Mouse (Mus musculus) limb, embryonic 11.5 days (tissue): Measurements from ENCODE around the gene 4930568D16Rik. TPM values are rescaled to one million over a fixed set of nuclear protein-coding genes. Genes with fewer than 3 reads are reported as not detected.
A peak's percentile ranks its signal among the peaks of the same experiment; 100 is the strongest.

Source experiments
- ATAC-seq: fragments of 200-750 bp; cut with Nextera tagmentation; 2 replicates; pipeline ENCODE4 v1.8.0; 2017; ENCODE audit warnings: low read depth; ENCODE audit not compliant: insufficient number of reproducible peaks, low FRiP score, low TSS enrichment
- DNase-seq: peaks from one replicate; pipeline ENCODE4 v3.0.0-alpha.2; 2015; ENCODE audit warnings: low spot score
- H3K27ac ChIP-seq: fragments of 300-500 bp; sonication (generic); replicated peaks from 2 replicates; pipeline ENCODE4 v1.5.1; 2014; ENCODE audit warnings: low read depth, mild to moderate bottlenecking, low read length
- H3K27me3 ChIP-seq: fragments of 300-500 bp; sonication (generic); 2 replicates; pipeline ENCODE4 v1.6.1; 2014; ENCODE audit warnings: mild to moderate bottlenecking, low read length, mixed read lengths; ENCODE audit not compliant: control insufficient read depth, insufficient read depth
- H3K36me3 ChIP-seq: fragments of 300-500 bp; sonication (generic); 2 replicates; pipeline ENCODE4 v1.6.1; 2014; ENCODE audit warnings: mild to moderate bottlenecking, low read length, moderate library complexity, mixed read lengths; ENCODE audit not compliant: control insufficient read depth, insufficient read depth
- H3K4me1 ChIP-seq: fragments of 300-500 bp; sonication (generic); 2 replicates; pipeline ENCODE4 v1.6.1; 2014; ENCODE audit warnings: low read length, mixed read lengths; ENCODE audit not compliant: control insufficient read depth, insufficient read depth
- H3K4me2 ChIP-seq: fragments of 300-500 bp; sonication (generic); 2 replicates; pipeline ENCODE4 v1.6.1; 2014; ENCODE audit warnings: low read depth, mild to moderate bottlenecking, moderate library complexity; ENCODE audit not compliant: severe bottlenecking
- H3K4me3 ChIP-seq: fragments of 300-500 bp; sonication (generic); 2 replicates; pipeline ENCODE4 v1.5.1; 2014; ENCODE audit warnings: low read depth, low read length
- H3K9ac ChIP-seq: fragments of 300-500 bp; sonication (generic); 2 replicates; pipeline ENCODE4 v1.6.1; 2014; ENCODE audit warnings: mild to moderate bottlenecking, low read length
- H3K9me3 ChIP-seq: fragments of 300-500 bp; sonication (generic); 2 replicates; pipeline ENCODE4 v1.6.1; 2016; ENCODE audit warnings: low read length; ENCODE audit not compliant: control insufficient read depth
- WGBS: fragments of 180-500 bp; shearing (Covaris S2); extraction: QIAGEN DNeasy Blood & Tissue Kit; methylation state at CpG from one replicate; pipeline ENCODE4 v1.1.7; 2014; 5-methylcytosine and 5-hydroxymethylcytosine counted together
- polyA plus RNA-seq: library from polyadenylated mRNA; unstranded; fragments of >200 nt; fragmentation: Nextera tagmentation; extraction: Ambion mirVana; gene quantifications from 2 replicates; pipeline ENCODE4 v1.2.1, GENCODE M21; 2014

Gene 4930568D16Rik
- polyA plus RNA-seq, 1 experiment from 2014 or later: not detected

- Histone ChIP-seq H3K9me3 (no peaks in the 10 kb centered on the region), H3K27me3 (peaks cover 4% of the 10 kb centered on the region; the same call in 1 of the 2 replicates), H3K36me3 (no peaks in the 10 kb centered on the region), H3K4me3 (no peak overlapping the region), H3K4me2 (no peak overlapping the region), H3K9ac (no peak overlapping the region), H3K27ac (no peak overlapping the region), H3K4me1 (peaks cover 3% of the 10 kb centered on the region; the same call in 1 of the 2 replicates)
- ATAC-seq (no peak), DNase-seq (no peak)
- 56% methylated on average over 1 of the region's 1 CpGs for WGBS
Observed at GRCm38 (mm10) chr2:35338036-35338435, 29.5 kb downstream of the 4930568D16Rik start.

GRCm38 (mm10) chr2:35337419-35337818, 30.1 kb downstream of the 4930568D16Rik start:
- H3K27ac ChIP-seq: peak overlapping the region; percentile 23
- H3K4me3 ChIP-seq: 0 out of 2 replicates have a peak overlapping the region, but pooled peaks have one; percentile 70
- H3K9me3 ChIP-seq: no peaks in the 10 kb centered on the region
- DNase-seq (no peak), ATAC-seq (no peak)
- peak overlapping the region; percentile 100 for H3K4me2 ChIP-seq
- no peaks in the 10 kb centered on the region for H3K36me3 ChIP-seq
- WGBS: 47% methylated on average over 10 of the region's 10 CpGs
- H3K27me3 ChIP-seq: peaks cover 4% of the 10 kb centered on the region; the same call in 1 of the 2 replicates
- peaks cover 3% of the 10 kb centered on the region; the same call in 1 of the 2 replicates for H3K4me1 ChIP-seq
- H3K9ac ChIP-seq: no peak overlapping the region

GRCm38 (mm10) chr2:35336388-35337280, 30.9 kb downstream of the 4930568D16Rik start, which contains the start of gene Stom:
Stom (minus strand) TSS chr2:35336976.
- WGBS: under 1% methylated on average over 45 of the region's 45 CpGs
- Histone ChIP-seq H3K4me1 (peaks cover 3% of the 10 kb centered on the region; the same call in 1 of the 2 replicates), H3K4me3 (peak within 1 kb of the TSS; percentile 70), H3K4me2 (peak within 1 kb of the TSS; percentile 100), H3K36me3 (no peaks in the 10 kb centered on the region), H3K9me3 (no peaks in the 10 kb centered on the region), H3K27me3 (peaks cover 4% of the 10 kb centered on the region; the same call in 1 of the 2 replicates), H3K27ac (peak within 1 kb of the TSS; percentile 23), H3K9ac (peak within 1 kb of the TSS; percentile 62)
- peak; percentile 100 for DNase-seq
- ATAC-seq: peak; percentile 98

GRCm38 (mm10) chr2:35335620-35336019, 31.9 kb downstream of the 4930568D16Rik start:
- Histone ChIP-seq H3K9me3 (no peaks in the 10 kb centered on the region), H3K36me3 (no peaks in the 10 kb centered on the region), H3K4me3 (peak overlapping the region; percentile 70; the same call in 1 of the 2 replicates), H3K27ac (no peak overlapping the region), H3K9ac (no peak overlapping the region), H3K27me3 (peaks cover 4% of the 10 kb centered on the region; the same call in 1 of the 2 replicates), H3K4me2 (no peak overlapping the region), H3K4me1 (peaks cover 3% of the 10 kb centered on the region; the same call in 1 of the 2 replicates)
- 8% methylated on average over 7 of the region's 7 CpGs for WGBS
- no peak for DNase-seq
- ATAC-seq: no peak

GRCm38 (mm10) chr2:35333670-35334069, 33.9 kb downstream of the 4930568D16Rik start:
- Histone ChIP-seq H3K4me3 (no peak overlapping the region), H3K27ac (no peak overlapping the region), H3K27me3 (peaks cover 4% of the 10 kb centered on the region; the same call in 1 of the 2 replicates), H3K9ac (no peak overlapping the region), H3K4me2 (no peak overlapping the region), H3K9me3 (no peaks in the 10 kb centered on the region), H3K36me3 (no peaks in the 10 kb centered on the region), H3K4me1 (peaks cover 3% of the 10 kb centered on the region; the same call in 1 of the 2 replicates)
- no peak for DNase-seq
- ATAC-seq: no peak

- no peak overlapping the region for H3K27ac ChIP-seq
- DNase-seq (no peak), ATAC-seq (no peak)
- H3K4me2 ChIP-seq: no peak overlapping the region
- peaks cover 4% of the 10 kb centered on the region; the same call in 1 of the 2 replicates for H3K27me3 ChIP-seq
- WGBS: 55% methylated on average over 2 of the region's 2 CpGs
- H3K36me3 ChIP-seq: no peaks in the 10 kb centered on the region
- no peaks in the 10 kb centered on the region for H3K4me1 ChIP-seq
- no peak overlapping the region for H3K9ac ChIP-seq
- no peak overlapping the region for H3K4me3 ChIP-seq
- H3K9me3 ChIP-seq: no peaks in the 10 kb centered on the region
Observed at GRCm38 (mm10) chr2:35331205-35331604, 36.3 kb downstream of the 4930568D16Rik start.

- H3K4me2 ChIP-seq: no peak overlapping the region
- DNase-seq: no peak
- no peak overlapping the region for H3K4me3 ChIP-seq
- WGBS: 83% methylated on average over 2 of the region's 2 CpGs
- H3K27me3 ChIP-seq: no peaks in the 10 kb centered on the region
- H3K9me3 ChIP-seq: no peaks in the 10 kb centered on the region
- H3K4me1 ChIP-seq: no peaks in the 10 kb centered on the region
- no peaks in the 10 kb centered on the region for H3K36me3 ChIP-seq
- ATAC-seq: no peak
- no peak overlapping the region for H3K27ac ChIP-seq
- no peak overlapping the region for H3K9ac ChIP-seq
Observed at GRCm38 (mm10) chr2:35329061-35329460, 38.5 kb downstream of the 4930568D16Rik start.

- DNase-seq (no peak), ATAC-seq (no peak)
- Histone ChIP-seq H3K4me2 (no peak overlapping the region), H3K4me3 (no peak overlapping the region), H3K9me3 (no peaks in the 10 kb centered on the region), H3K9ac (no peak overlapping the region), H3K4me1 (no peaks in the 10 kb centered on the region), H3K27me3 (no peaks in the 10 kb centered on the region), H3K36me3 (no peaks in the 10 kb centered on the region), H3K27ac (no peak overlapping the region)
- 48% methylated on average over 11 of the region's 11 CpGs for WGBS
Observed at GRCm38 (mm10) chr2:35328064-35328792, 39.3 kb downstream of the 4930568D16Rik start.
